Mouse (Mus musculus) heart, postnatal 0 days (tissue): ENCODE measurements around the gene Smim22. TPM values are rescaled to one million over a fixed set of nuclear protein-coding genes. Genes with fewer than 3 reads are reported as not detected.

ENCODE experiments used
- ATAC-seq: fragments of 200-750 bp; cut with Nextera tagmentation; 2 replicates; pipeline ENCODE4 v1.8.0; 2017; ENCODE audit warnings: low read depth, moderate number of reproducible peaks, moderate library complexity; ENCODE audit not compliant: insufficient read depth
- DNase-seq: peaks from one replicate; pipeline ENCODE4 v3.0.0-alpha.2; 2016; ENCODE audit warnings: low spot score
- H3K27ac ChIP-seq: fragments of 300-500 bp; sonication (generic); 2 replicates; pipeline ENCODE4 v1.5.1; 2014; ENCODE audit warnings: low read depth, mild to moderate bottlenecking
- H3K27me3 ChIP-seq: fragments of 300-500 bp; sonication (generic); 2 replicates; pipeline ENCODE4 v1.6.1; 2014; ENCODE audit warnings: low read length, mixed read lengths; ENCODE audit not compliant: control insufficient read depth, insufficient read depth
- H3K36me3 ChIP-seq: fragments of 300-500 bp; sonication (generic); replicated peaks from 2 replicates; pipeline ENCODE4 v1.6.1; 2014; ENCODE audit warnings: low read length, mixed read lengths; ENCODE audit not compliant: control insufficient read depth, insufficient read depth
- H3K4me1 ChIP-seq: fragments of 300-500 bp; sonication (generic); 2 replicates; pipeline ENCODE4 v1.6.1; 2014; ENCODE audit warnings: antibody characterized with exemption; ENCODE audit not compliant: control insufficient read depth, insufficient read depth
- H3K4me2 ChIP-seq: fragments of 300-500 bp; sonication (generic); 2 replicates; pipeline ENCODE4 v1.6.1; 2014; ENCODE audit warnings: low read depth, mild to moderate bottlenecking, low read length, moderate library complexity
- H3K4me3 ChIP-seq: fragments of 300-500 bp; sonication (generic); 2 replicates; pipeline ENCODE4 v1.5.1; 2014; ENCODE audit warnings: low read depth, low read length
- H3K9ac ChIP-seq: fragments of 300-500 bp; sonication (generic); replicated peaks from 2 replicates; pipeline ENCODE4 v1.6.1; 2014; ENCODE audit warnings: low read depth, low read length, mixed read lengths
- H3K9me3 ChIP-seq: fragments of 300-500 bp; sonication (generic); replicated peaks from 2 replicates; pipeline ENCODE4 v1.6.1; 2016; ENCODE audit warnings: low read length; ENCODE audit not compliant: control insufficient read depth
- CTCF ChIP-seq: IDR thresholded peaks from 2 replicates; pipeline ENCODE4 v1.5.1; 2016; ENCODE audit warnings: antibody characterized with exemption, control low read depth, low read depth
- EP300 ChIP-seq: IDR thresholded peaks from 2 replicates; pipeline ENCODE4 v1.6.1; 2016; ENCODE audit warnings: antibody characterized with exemption, low read depth
- WGBS: fragments of 180-500 bp; shearing (Covaris S2); extraction: QIAGEN DNeasy Blood & Tissue Kit; methylation state at CpG from one replicate; pipeline ENCODE4 v1.1.7; 2014; 5-methylcytosine and 5-hydroxymethylcytosine counted together
- polyA plus RNA-seq: library from polyadenylated mRNA; unstranded; fragments of >200 nt; fragmentation: Nextera tagmentation; extraction: Ambion mirVana; gene quantifications from 2 replicates; pipeline ENCODE4 v1.2.1, GENCODE M21; 2015
- total RNA-seq: library from RNA; depleted of rRNA; stranded (reverse); fragments of >200 nt; gene quantifications from 2 replicates; pipeline ENCODE4 v1.2.3, GENCODE M21; 2014; ENCODE audit warnings: low replicate concordance

Smim22 gene
- total and polyA plus RNA-seq, 2 experiments from 2014 or later: 2.5 TPM; not detected in 1

DNA sequence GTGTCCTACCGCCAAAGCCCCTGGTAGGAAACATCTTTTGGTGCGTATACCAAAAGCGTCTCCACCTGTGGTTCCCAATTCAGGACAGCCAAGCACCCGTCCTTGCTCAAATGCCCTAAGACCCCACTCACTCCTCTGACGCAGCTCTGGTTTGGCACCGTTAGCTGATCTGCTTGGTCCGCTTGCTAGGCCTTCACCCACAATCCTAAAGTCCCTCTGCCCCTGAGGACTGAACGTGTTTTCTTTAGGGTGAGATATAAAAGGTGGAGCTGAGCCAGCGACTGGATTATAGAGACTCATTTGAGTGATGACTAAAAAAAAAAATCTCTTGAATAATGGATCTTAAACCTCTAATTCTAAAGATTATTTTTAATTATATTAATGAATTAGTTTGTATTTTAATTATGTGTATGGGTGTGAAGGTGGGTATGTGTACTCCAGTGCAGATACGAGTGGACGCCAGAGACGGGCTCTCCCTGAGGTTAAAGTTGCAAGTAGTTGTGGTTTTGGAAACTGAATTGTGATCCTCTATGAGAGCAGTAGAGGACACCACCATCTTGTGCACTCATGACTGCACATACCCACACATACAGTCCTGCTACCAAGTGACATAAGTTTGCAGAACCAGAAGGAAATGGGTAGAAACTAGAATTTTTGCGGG, 42.2 kb upstream of the Smim22 start:
- Histone ChIP-seq H3K9me3 (no peaks in the 10 kb centered on the region), H3K9ac (peak overlapping the region; percentile 73), H3K4me3 (peak overlapping the region; percentile 82), H3K27me3 (no peaks in the 10 kb centered on the region), H3K4me2 (peak overlapping the region; percentile 78), H3K36me3 (0 out of 2 replicates have a peak, but pooled peaks cover 5% of the 10 kb centered on the region), H3K27ac (peak overlapping the region; percentile 78), H3K4me1 (peaks cover 19% of the 10 kb centered on the region)
- 19% methylated on average over 13 of the region's 13 CpGs for WGBS
- TF ChIP-seq CTCF: no peak
- no peak for TF ChIP-seq EP300
- no peak for DNase-seq
- ATAC-seq: no peak

DNA sequence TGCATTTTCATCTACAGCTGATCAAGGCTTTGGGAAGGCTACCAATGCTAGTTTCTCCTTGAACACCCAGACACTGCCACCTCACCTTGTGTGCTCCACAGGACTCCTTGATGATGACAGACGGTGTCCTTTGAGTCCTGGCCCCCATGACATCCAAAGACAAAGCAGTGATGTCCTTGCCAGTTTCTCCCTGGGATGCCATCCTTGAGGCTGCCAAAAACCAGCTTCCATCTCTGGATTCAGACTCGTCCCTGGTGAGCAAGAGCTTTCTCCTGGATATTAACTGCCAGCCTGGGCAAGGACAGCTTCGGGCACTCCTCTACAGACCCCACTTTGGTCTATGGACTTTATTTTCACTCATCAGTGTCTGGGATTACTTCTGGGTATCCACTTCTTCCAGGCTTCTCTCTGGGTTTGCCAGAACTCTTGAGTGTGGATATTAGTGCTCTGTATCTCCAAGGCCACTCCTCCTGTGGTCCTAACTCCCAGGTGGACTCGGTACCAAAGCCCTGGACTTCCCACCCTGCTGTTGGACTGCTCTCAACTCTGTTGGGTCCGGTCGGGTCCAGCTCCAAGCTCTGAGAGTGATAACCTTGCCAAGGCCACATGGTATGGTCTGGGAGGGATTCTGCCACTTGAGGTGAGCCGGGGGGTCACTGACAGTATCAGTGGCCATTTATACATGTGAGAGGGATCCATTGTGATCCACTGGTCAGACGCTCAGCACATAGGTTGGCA, 41.5 kb upstream of the Smim22 start:
- no peak for TF ChIP-seq EP300
- no peak for TF ChIP-seq CTCF
- DNase-seq (no peak), ATAC-seq (no peak)
- Histone ChIP-seq H3K4me3 (no peak overlapping the region), H3K27me3 (no peaks in the 10 kb centered on the region), H3K9ac (no peak overlapping the region), H3K9me3 (no peaks in the 10 kb centered on the region), H3K27ac (no peak overlapping the region), H3K4me1 (peaks cover 19% of the 10 kb centered on the region), H3K4me2 (no peak overlapping the region), H3K36me3 (no peaks in the 10 kb centered on the region)
- WGBS: 86% methylated on average over 8 of the region's 8 CpGs

DNA sequence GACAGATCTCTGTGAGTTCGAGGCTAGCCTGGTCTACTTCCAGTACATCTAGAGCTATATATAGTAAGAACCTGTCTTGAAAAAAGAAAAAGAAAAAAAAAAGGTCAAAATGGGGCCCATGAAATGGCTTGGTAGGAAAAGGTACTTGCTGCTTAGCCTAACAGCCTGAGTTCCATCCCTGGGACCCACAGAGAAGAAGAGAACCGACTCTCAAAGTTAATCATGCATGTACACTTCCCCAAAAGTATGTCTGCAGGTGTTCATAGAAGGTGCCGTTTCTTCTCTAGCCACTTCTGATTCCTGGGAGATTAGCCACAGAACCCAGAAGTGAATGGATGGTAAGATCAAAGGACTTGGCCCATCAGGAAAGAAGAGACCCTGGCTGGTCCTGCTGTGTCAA, 38.7 kb upstream of the Smim22 start:
- Histone ChIP-seq H3K27me3 (no peaks in the 10 kb centered on the region), H3K9ac (no peak overlapping the region), H3K4me1 (peaks cover 12% of the 10 kb centered on the region), H3K36me3 (no peaks in the 10 kb centered on the region), H3K9me3 (no peaks in the 10 kb centered on the region), H3K4me3 (no peak overlapping the region), H3K27ac (no peak overlapping the region), H3K4me2 (no peak overlapping the region)
- 65% methylated on average over 3 of the region's 3 CpGs for WGBS
- no peak for DNase-seq
- no peak for ATAC-seq
- TF ChIP-seq CTCF (no peak), EP300 (no peak)

DNA sequence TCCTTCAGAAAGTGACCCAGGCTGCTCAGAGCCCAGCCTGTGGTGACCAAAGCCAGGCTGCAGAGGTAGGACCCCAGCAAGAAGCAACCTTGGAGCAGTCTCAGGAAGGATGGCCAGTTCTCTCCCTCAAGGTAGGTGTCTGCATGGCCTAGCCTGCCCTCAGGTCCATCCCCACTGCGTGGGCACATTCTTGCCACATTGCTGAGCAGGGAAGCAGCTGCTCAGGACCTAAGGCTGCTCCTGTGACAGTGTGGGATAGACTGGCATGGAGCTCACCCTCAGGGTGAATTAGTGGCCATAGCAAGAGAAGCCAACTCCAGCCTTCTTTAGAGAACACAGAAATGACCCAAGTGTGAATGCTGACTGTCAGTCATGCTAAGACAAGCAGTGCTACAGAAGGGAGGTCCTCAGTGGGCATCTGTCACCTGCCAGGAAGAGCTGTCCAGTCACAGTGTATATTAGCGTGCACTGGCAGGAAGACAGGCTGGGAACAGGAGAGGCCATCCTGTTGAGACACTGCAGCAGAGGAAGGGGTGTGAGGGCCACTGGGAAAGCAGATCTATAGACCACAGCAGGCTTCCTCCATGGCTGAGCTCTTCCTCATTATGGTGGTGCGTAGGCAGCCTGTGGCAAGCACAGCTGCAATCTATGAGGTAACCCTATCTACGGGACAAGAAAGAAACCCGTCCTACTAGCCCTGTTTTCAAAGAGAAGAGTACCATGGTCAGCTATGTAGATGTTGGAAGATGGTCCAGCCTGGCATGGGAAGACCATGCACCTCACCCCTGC, 37.8 kb upstream of the Smim22 start:
- Histone ChIP-seq H3K36me3 (no peaks in the 10 kb centered on the region), H3K9me3 (no peaks in the 10 kb centered on the region), H3K9ac (no peak overlapping the region), H3K4me2 (no peak overlapping the region), H3K4me3 (no peak overlapping the region), H3K4me1 (peaks cover 11% of the 10 kb centered on the region), H3K27me3 (no peaks in the 10 kb centered on the region), H3K27ac (no peak overlapping the region)
- ATAC-seq (no peak), DNase-seq (no peak)
- WGBS: 73% methylated on average over 5 of the region's 5 CpGs
- no peak for TF ChIP-seq EP300
- TF ChIP-seq CTCF: no peak

DNA sequence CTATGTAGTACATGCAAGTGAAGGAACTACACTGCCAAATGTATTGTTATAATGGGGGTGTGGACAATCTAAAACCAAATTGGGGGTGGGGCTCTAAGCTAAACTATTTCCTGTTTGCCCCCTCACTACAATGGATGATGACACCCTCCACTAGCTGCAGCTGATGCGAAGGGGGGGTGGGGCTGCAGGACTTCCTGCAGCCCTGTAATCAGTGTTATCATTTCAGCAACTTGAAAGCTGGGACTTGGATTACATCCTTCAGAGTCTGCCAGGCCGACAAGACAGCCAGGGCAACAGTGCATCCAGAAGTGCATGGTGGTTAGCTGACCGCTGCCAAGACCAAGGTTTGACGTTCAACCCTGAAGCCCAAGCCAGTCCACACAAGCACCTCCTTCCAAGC, 35.5 kb upstream of the Smim22 start:
- Histone ChIP-seq H3K9me3 (no peaks in the 10 kb centered on the region), H3K9ac (no peak overlapping the region), H3K4me3 (no peak overlapping the region), H3K27me3 (no peaks in the 10 kb centered on the region), H3K36me3 (no peaks in the 10 kb centered on the region), H3K4me1 (peaks cover 4% of the 10 kb centered on the region; the same call in 1 of the 2 replicates), H3K27ac (peak overlapping the region; percentile 65), H3K4me2 (no peak overlapping the region)
- peak; percentile 78 for TF ChIP-seq EP300
- TF ChIP-seq CTCF: no peak
- DNase-seq (peak; percentile 31), ATAC-seq (peak; percentile 75)
- WGBS: 41% methylated on average over 4 of the region's 4 CpGs
